Mouse (Mus musculus) heart, postnatal 0 days (tissue): ENCODE data around the gene Tor1a. TPM values are rescaled to one million over a fixed set of nuclear protein-coding genes. Genes with fewer than 3 reads are reported as not detected.

ENCODE experiments used
- ATAC-seq: fragments of 200-750 bp; cut with Nextera tagmentation; 2 replicates; pipeline ENCODE4 v1.8.0; 2017; ENCODE audit warnings: low read depth, moderate number of reproducible peaks, moderate library complexity; ENCODE audit not compliant: insufficient read depth
- DNase-seq: peaks from one replicate; pipeline ENCODE4 v3.0.0-alpha.2; 2016; ENCODE audit warnings: low spot score
- H3K27ac ChIP-seq: fragments of 300-500 bp; sonication (generic); 2 replicates; pipeline ENCODE4 v1.5.1; 2014; ENCODE audit warnings: low read depth, mild to moderate bottlenecking
- H3K27me3 ChIP-seq: fragments of 300-500 bp; sonication (generic); 2 replicates; pipeline ENCODE4 v1.6.1; 2014; ENCODE audit warnings: low read length, mixed read lengths; ENCODE audit not compliant: control insufficient read depth, insufficient read depth
- H3K36me3 ChIP-seq: fragments of 300-500 bp; sonication (generic); replicated peaks from 2 replicates; pipeline ENCODE4 v1.6.1; 2014; ENCODE audit warnings: low read length, mixed read lengths; ENCODE audit not compliant: control insufficient read depth, insufficient read depth
- H3K4me1 ChIP-seq: fragments of 300-500 bp; sonication (generic); 2 replicates; pipeline ENCODE4 v1.6.1; 2014; ENCODE audit warnings: antibody characterized with exemption; ENCODE audit not compliant: control insufficient read depth, insufficient read depth
- H3K4me2 ChIP-seq: fragments of 300-500 bp; sonication (generic); 2 replicates; pipeline ENCODE4 v1.6.1; 2014; ENCODE audit warnings: low read depth, mild to moderate bottlenecking, low read length, moderate library complexity
- H3K4me3 ChIP-seq: fragments of 300-500 bp; sonication (generic); 2 replicates; pipeline ENCODE4 v1.5.1; 2014; ENCODE audit warnings: low read depth, low read length
- H3K9ac ChIP-seq: fragments of 300-500 bp; sonication (generic); replicated peaks from 2 replicates; pipeline ENCODE4 v1.6.1; 2014; ENCODE audit warnings: low read depth, low read length, mixed read lengths
- H3K9me3 ChIP-seq: fragments of 300-500 bp; sonication (generic); replicated peaks from 2 replicates; pipeline ENCODE4 v1.6.1; 2016; ENCODE audit warnings: low read length; ENCODE audit not compliant: control insufficient read depth
- CTCF ChIP-seq: IDR thresholded peaks from 2 replicates; pipeline ENCODE4 v1.5.1; 2016; ENCODE audit warnings: antibody characterized with exemption, control low read depth, low read depth
- EP300 ChIP-seq: IDR thresholded peaks from 2 replicates; pipeline ENCODE4 v1.6.1; 2016; ENCODE audit warnings: antibody characterized with exemption, low read depth
- WGBS: fragments of 180-500 bp; shearing (Covaris S2); extraction: QIAGEN DNeasy Blood & Tissue Kit; methylation state at CpG from one replicate; pipeline ENCODE4 v1.1.7; 2014; 5-methylcytosine and 5-hydroxymethylcytosine counted together
- polyA plus RNA-seq: library from polyadenylated mRNA; unstranded; fragments of >200 nt; fragmentation: Nextera tagmentation; extraction: Ambion mirVana; gene quantifications from 2 replicates; pipeline ENCODE4 v1.2.1, GENCODE M21; 2015
- total RNA-seq: library from RNA; depleted of rRNA; stranded (reverse); fragments of >200 nt; gene quantifications from 2 replicates; pipeline ENCODE4 v1.2.3, GENCODE M21; 2014; ENCODE audit warnings: low replicate concordance; rRNA removed

Gene Tor1a
- total RNA-seq (27.1 and 43.9 TPM in 2 replicates), polyA plus RNA-seq (32.7 and 35.0 TPM in 2 replicates)

DNA sequence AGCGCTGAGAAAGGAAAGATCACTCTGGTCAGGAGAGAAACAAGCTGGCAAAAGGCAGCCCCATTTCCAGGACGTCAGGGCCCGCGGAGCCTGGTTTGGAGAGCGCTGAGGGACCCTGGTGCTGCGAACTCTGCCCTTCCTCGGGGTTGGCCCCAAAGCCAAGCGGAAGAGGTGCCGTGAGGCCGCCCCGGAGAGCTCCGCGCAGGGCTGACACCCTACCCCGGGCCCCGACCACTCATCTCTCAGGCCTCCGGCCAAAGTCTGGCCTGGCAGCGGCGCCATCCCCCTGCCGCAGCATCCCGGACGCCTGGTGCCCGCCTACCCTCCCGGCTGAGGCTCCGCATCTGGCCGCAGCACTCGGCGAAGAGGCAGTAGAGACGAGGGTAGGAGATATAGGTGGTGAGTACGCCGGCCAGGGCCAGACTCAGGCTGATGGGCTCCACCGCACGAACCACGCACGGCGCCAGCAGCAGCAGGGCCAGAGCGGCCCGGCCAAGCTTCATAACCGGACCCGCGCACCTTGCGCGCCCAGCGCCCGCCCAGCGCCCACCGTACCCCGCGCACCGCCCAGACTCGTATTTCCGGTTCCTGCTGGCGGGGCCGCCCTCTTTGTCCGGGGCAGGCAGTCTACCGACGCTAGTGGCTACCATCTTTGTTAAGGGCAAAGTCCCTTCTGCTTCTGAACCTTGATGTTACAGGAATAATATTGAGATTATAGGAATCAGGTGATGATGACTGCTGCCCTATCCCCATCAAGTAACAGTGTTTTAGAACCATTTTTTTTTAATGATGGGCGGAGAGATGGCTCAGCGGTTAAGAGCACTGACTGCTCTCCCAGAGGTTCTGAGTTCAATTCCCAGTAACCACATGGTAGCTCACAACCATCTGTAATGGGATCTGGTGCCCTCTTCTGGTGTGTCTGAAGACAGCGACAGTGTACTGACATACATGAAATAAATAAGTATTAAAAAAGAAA, at the start of gene Tor1a:
Tor1a (minus strand) TSS at position 582 of the 976 bp plus-strand sequence.
- peak within 1 kb of the TSS; percentile 88 for H3K4me2 ChIP-seq
- peaks cover 31% of the 10 kb centered on the region for H3K36me3 ChIP-seq
- no peaks in the 10 kb centered on the region for H3K9me3 ChIP-seq
- 2% methylated on average over 59 of the region's 59 CpGs for WGBS
- DNase-seq: peak; percentile 84
- peak within 1 kb of the TSS; percentile 87 for H3K4me3 ChIP-seq
- no peaks in the 10 kb centered on the region for H3K27me3 ChIP-seq
- peak within 1 kb of the TSS; percentile 93 for H3K9ac ChIP-seq
- peak; percentile 94 for ATAC-seq
- peak within 1 kb of the TSS; percentile 75 for H3K27ac ChIP-seq
- peaks cover 11% of the 10 kb centered on the region; the same call in 1 of the 2 replicates for H3K4me1 ChIP-seq
- TF ChIP-seq CTCF (no peak), EP300 (no peak)

DNA sequence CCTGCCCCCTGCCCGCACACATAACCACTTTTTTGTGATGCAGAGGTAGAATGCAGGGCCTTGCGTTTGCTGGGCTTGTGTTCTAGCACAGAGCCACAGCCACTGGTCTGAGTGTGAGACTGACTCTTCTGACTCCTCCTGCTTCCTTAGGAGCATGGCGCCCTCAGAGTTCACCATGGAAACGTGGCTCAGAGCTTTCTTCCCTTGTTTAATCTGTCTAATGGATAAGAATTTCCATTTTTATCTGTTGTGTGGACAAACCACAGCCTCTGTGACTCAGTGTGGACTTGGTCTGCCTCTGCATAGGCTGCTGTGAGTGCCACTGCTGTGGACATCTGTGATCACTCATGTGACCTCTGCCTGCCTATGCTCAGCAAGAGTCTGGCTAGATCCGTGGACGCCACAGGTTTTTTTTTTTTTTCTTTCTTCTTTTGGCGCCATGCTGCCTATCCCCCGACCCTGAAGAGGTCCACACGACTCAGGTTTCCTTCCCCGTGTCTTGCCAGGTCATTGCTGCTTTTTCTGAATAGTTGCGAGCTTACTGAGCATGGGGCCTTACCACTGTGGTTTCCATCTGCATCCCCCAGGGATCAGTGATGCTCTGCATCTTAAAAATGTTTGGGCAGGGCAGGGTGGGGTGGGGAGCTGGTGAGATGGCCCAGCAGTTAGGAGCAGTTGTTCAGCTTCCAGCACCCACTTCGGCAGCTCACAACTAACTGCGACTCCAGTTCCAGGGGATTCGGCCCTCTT, 45.8 kb upstream of the Tor1a start:
- DNase-seq: no peak
- H3K4me1 ChIP-seq: no peaks in the 10 kb centered on the region
- H3K9me3 ChIP-seq: no peaks in the 10 kb centered on the region
- no peaks in the 10 kb centered on the region for H3K27me3 ChIP-seq
- ATAC-seq: no peak
- peaks cover 78% of the 10 kb centered on the region for H3K36me3 ChIP-seq
- 73% methylated on average over 14 of the region's 14 CpGs for WGBS
- TF ChIP-seq CTCF (no peak), EP300 (no peak)
- no peak overlapping the region for H3K4me2 ChIP-seq
- H3K4me3 ChIP-seq: no peak overlapping the region
- H3K9ac ChIP-seq: no peak overlapping the region
- H3K27ac ChIP-seq: no peak overlapping the region

DNA sequence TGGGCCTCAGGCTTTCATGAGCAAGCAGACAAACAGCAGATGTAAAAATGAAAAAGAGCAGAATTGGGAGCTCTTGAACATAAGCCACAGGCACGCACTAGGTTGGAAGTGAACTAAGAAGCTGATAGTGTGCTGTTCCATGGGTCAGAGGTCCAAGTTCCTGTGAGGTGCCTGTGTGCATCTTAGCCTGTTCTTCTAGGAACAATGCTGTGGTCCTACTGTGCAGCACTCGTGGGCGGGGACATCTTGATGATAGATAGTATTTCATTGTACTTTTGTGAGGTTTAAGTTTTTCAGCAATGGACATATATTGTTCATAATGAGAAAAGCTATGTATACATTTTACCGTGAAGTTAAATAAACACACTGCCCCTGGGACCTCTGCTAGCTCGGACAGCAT, 39.5 kb upstream of the Tor1a start:
- no peak for DNase-seq

DNA sequence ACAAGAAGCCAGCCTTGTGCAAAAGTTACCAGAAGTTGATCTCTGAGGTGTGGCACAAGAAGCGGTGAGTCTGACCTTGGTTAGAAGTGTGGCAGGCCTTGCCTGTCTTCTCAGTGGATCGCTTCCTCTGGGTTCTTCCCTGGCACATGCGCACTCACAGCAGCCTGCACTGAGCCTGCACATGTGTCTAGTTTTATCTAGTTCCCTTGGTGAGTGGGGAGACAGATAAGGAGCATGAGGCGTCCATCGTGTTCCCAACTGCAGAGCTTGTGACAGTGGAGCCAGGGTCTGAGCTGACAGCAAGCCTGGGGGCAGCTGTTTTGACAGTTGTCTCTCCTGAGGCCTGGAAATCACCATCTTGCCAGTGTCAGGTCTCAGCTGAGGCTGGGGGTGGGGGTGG, 38.7 kb upstream of the Tor1a start:
- peak; percentile 92 for ATAC-seq
- 14% methylated on average over 5 of the region's 5 CpGs for WGBS
- peak overlapping the region; percentile 92 for H3K27ac ChIP-seq

More for the DNA sequence above, 39.5 kb upstream of the Tor1a start:
- H3K27ac ChIP-seq: peak overlapping the region; percentile 92
- H3K36me3 ChIP-seq: peaks cover 76% of the 10 kb centered on the region
- H3K4me3 ChIP-seq: no peak overlapping the region
- TF ChIP-seq CTCF (no peak), EP300 (no peak)
- peaks cover 18% of the 10 kb centered on the region for H3K4me1 ChIP-seq
- no peaks in the 10 kb centered on the region for H3K27me3 ChIP-seq
- WGBS: 78% methylated on average over 5 of the region's 5 CpGs
- H3K4me2 ChIP-seq: no peak overlapping the region
- ATAC-seq: no peak
- H3K9ac ChIP-seq: no peak overlapping the region
- no peaks in the 10 kb centered on the region for H3K9me3 ChIP-seq

DNA sequence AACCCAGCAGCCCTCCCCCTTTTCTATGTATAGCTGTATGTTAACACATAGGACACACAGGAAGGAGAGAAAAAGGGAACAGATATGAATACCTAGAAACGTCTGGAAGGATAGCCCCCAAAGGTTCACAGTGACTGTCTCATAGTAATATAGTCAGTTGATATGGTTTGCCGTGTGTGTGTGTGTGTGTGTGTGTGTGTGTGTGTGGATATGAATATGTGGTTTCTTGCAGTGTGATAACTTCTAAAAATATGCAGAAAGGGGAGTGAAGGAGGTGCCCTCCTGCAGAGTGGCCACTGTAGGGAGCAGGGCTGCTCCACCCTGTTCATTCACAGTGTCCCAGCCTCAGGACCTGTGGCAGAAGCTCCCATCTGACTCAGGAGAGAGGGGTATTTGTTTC, 37.7 kb upstream of the Tor1a start:
- 44% methylated on average over 2 of the region's 2 CpGs for WGBS
- Histone ChIP-seq H3K9ac (no peak overlapping the region; the same call in 1 of the 2 replicates), H3K4me2 (0 out of 2 replicates have a peak overlapping the region, but pooled peaks have one; percentile 19), H3K27ac (peak overlapping the region; percentile 92), H3K9me3 (no peaks in the 10 kb centered on the region), H3K36me3 (peaks cover 68% of the 10 kb centered on the region), H3K4me3 (no peak overlapping the region), H3K4me1 (peaks cover 18% of the 10 kb centered on the region), H3K27me3 (no peaks in the 10 kb centered on the region)
- no peak for DNase-seq
- no peak for TF ChIP-seq CTCF
- no peak for TF ChIP-seq EP300
- ATAC-seq: no peak

More for the DNA sequence above, 38.7 kb upstream of the Tor1a start:
- Histone ChIP-seq H3K4me1 (peaks cover 18% of the 10 kb centered on the region), H3K36me3 (peaks cover 76% of the 10 kb centered on the region), H3K4me2 (peak overlapping the region; percentile 31; the same call in 1 of the 2 replicates), H3K9ac (no peak overlapping the region; the same call in 1 of the 2 replicates), H3K9me3 (no peaks in the 10 kb centered on the region), H3K4me3 (no peak overlapping the region), H3K27me3 (no peaks in the 10 kb centered on the region)
- peak; percentile 89 for DNase-seq
- TF ChIP-seq EP300 (peak; percentile 87), CTCF (no peak)
